Mouse (Mus musculus): ENCODE measurements at regions not wholly inside any gene's neighbourhood (a gene's known extent, or its start where the extent isn't known, plus 50 kb on each side); places are given as distances from the start of the nearest gene placed in this dataset.

DNA sequence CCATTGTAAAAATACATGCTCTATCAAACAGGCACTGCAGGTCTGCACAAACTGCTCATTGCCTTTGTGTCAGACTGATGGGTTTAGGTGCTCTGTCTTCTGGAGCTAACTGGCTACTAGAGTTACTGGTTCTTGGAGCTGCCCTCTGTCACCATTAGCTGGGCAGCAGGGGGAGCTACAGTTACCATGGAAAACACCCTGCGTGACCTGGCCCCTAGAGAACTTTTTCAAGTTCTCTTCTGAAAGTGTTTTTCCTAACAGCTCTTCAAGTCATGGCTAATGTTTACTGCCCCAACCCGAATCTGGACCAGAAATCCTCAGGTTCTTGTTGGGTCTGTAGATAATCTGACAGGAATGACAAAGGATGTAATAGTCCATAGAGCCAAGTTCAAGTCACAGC, 605.9 kb downstream of the Lmo4 start:
- H3K27ac ChIP-seq (replicated peaks; ENCODE audit: low read depth, low read length), result no peak overlapping the region
- H3K36me3 ChIP-seq (replicated peaks; ENCODE audit: control insufficient read depth, insufficient read depth, low read depth, low read length), result no peaks in the 10 kb centered on the region
- H3K4me3 ChIP-seq (ENCODE audit: low read depth, low read length), result no peak overlapping the region
- H3K9me3 ChIP-seq (replicated peaks; ENCODE audit: control insufficient read depth, low read length), result no peaks in the 10 kb centered on the region
- ATAC-seq (replicated peaks; ENCODE audit: insufficient number of reproducible peaks, low FRiP score, low TSS enrichment, low read depth) (no peak), DNase-seq (ENCODE audit: low spot score) (no peak)
- no peaks in the 10 kb centered on the region for H3K4me1 ChIP-seq (ENCODE audit: control insufficient read depth, insufficient read depth, low read length)
- H3K4me2 ChIP-seq (ENCODE audit: low read depth, low read length), result no peak overlapping the region
- no peaks in the 10 kb centered on the region for H3K27me3 ChIP-seq (ENCODE audit: control insufficient read depth, insufficient read depth, low read length)
- WGBS, result 45% methylated on average over 2 of the region's 2 CpGs
- H3K9ac ChIP-seq (replicated peaks; ENCODE audit: low read length), result no peak overlapping the region

DNA sequence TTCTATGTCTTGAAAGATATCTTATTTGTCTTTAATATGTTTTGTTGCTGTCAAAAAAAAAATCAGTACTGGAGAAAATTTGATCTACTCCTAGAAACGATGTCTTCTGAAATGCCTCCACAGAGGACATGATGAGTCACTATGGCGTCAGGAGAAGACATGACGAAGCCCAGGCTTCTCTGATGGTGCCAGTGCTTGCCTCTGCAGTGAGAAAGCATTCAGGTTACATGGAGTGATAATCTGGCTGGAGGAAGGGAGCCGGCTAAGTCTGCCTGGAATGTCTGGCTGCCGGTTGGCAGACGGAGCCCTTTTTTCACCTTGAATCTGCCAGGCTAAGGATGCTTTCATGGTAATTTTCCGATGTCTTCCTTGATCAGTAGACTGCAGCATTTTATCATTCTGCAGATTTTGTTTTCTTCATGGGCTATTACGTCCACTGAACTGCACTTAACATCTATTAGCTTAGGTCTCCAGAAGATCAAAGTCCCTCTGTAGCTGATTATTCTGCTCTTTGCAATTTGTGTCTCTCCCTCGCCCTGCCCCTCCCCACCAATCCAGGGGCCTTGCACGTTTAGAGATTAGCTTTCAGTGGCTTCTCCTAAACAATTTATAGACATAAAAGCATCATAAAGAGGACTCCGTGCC, 607.9 kb downstream of the Lmo4 start:
- H3K4me1 ChIP-seq (ENCODE audit: control insufficient read depth, insufficient read depth, low read length), result no peaks in the 10 kb centered on the region
- ATAC-seq (replicated peaks; ENCODE audit: insufficient number of reproducible peaks, low FRiP score, low TSS enrichment, low read depth), result no peak
- WGBS, result 16% methylated on average over 11 of the region's 11 CpGs
- H3K36me3 ChIP-seq (replicated peaks; ENCODE audit: control insufficient read depth, insufficient read depth, low read depth, low read length), result no peaks in the 10 kb centered on the region
- no peak overlapping the region for H3K4me2 ChIP-seq (ENCODE audit: low read depth, low read length)
- H3K27me3 ChIP-seq (ENCODE audit: control insufficient read depth, insufficient read depth, low read length), result no peaks in the 10 kb centered on the region
- no peak overlapping the region for H3K9ac ChIP-seq (replicated peaks; ENCODE audit: low read length)
- no peak overlapping the region for H3K27ac ChIP-seq (replicated peaks; ENCODE audit: low read depth, low read length)
- peak; percentile 56 for DNase-seq (ENCODE audit: low spot score)
- H3K4me3 ChIP-seq (ENCODE audit: low read depth, low read length), result no peak overlapping the region
- H3K9me3 ChIP-seq (replicated peaks; ENCODE audit: control insufficient read depth, low read length), result no peaks in the 10 kb centered on the region

DNA sequence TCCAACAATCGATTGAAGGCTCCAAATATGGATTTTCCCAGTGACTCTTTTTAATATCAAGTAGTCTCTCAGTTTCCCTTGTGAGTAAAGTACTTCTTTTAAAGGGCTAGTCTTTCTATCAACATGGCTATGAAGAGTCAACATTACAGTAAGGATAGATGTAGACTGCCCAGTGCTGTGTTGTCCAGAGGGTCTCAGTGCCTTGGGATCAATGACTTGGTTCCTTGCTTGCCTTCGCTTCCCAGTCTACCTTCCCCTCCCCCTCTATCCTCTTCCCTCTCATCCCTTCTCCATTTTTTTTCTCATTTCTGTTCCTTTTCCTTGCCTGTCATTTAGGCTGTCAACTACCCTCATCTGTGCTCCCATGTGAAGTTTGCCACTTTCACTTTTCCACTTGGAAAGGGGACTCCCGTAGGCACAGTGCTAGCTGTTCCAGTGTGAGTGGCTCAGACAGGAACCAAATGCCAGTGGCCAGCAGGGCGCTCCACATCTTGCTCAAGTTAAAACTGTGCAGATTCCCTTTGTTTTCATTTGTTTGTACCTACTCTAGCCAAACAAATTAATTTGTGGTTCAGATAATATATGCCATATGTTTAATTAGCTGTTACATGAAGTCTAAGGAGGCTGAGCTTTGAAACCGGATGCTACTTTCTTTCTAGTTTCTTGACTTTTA, 608.9 kb downstream of the Lmo4 start:
- Histone ChIP-seq H3K27me3 (ENCODE audit: control insufficient read depth, insufficient read depth, low read length) (no peaks in the 10 kb centered on the region), H3K9ac (replicated peaks; ENCODE audit: low read length) (no peak overlapping the region), H3K36me3 (replicated peaks; ENCODE audit: control insufficient read depth, insufficient read depth, low read depth, low read length) (no peaks in the 10 kb centered on the region), H3K27ac (replicated peaks; ENCODE audit: low read depth, low read length) (no peak overlapping the region), H3K9me3 (replicated peaks; ENCODE audit: control insufficient read depth, low read length) (no peaks in the 10 kb centered on the region), H3K4me1 (ENCODE audit: control insufficient read depth, insufficient read depth, low read length) (no peaks in the 10 kb centered on the region), H3K4me2 (ENCODE audit: low read depth, low read length) (no peak overlapping the region), H3K4me3 (ENCODE audit: low read depth, low read length) (no peak overlapping the region)
- ATAC-seq (replicated peaks; ENCODE audit: insufficient number of reproducible peaks, low FRiP score, low TSS enrichment, low read depth) (no peak), DNase-seq (ENCODE audit: low spot score) (peak; percentile 67)
- WGBS, result 55% methylated on average over 5 of the region's 5 CpGs

DNA sequence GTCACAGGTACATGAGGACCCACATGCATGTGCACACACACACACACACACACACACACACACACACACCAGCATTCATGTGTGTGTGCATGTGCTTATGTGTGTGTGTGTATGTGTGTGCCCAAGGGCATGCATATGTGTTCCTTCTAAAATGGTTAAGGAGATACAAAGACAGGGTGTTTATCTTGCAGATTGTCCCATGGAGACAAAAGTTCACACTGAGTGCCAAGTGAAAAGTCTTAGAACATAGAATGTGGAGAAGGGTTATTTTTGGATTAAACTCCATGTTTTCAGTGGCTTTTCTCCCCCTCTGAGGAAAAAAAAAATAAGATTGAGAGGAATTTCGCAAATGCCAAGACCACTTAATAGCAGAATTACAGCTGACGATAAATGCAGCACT, 609.9 kb downstream of the Lmo4 start:
- no peak overlapping the region for H3K4me2 ChIP-seq (ENCODE audit: low read depth, low read length)
- DNase-seq (ENCODE audit: low spot score) (no peak), ATAC-seq (replicated peaks; ENCODE audit: insufficient number of reproducible peaks, low FRiP score, low TSS enrichment, low read depth) (no peak)
- no peaks in the 10 kb centered on the region for H3K9me3 ChIP-seq (replicated peaks; ENCODE audit: control insufficient read depth, low read length)
- H3K36me3 ChIP-seq (replicated peaks; ENCODE audit: control insufficient read depth, insufficient read depth, low read depth, low read length), result no peaks in the 10 kb centered on the region
- no peaks in the 10 kb centered on the region for H3K27me3 ChIP-seq (ENCODE audit: control insufficient read depth, insufficient read depth, low read length)
- H3K4me3 ChIP-seq (ENCODE audit: low read depth, low read length), result no peak overlapping the region
- H3K9ac ChIP-seq (replicated peaks; ENCODE audit: low read length), result no peak overlapping the region
- H3K27ac ChIP-seq (replicated peaks; ENCODE audit: low read depth, low read length), result no peak overlapping the region
- no peaks in the 10 kb centered on the region for H3K4me1 ChIP-seq (ENCODE audit: control insufficient read depth, insufficient read depth, low read length)
- WGBS, result 70% methylated on average over 2 of the region's 2 CpGs

DNA sequence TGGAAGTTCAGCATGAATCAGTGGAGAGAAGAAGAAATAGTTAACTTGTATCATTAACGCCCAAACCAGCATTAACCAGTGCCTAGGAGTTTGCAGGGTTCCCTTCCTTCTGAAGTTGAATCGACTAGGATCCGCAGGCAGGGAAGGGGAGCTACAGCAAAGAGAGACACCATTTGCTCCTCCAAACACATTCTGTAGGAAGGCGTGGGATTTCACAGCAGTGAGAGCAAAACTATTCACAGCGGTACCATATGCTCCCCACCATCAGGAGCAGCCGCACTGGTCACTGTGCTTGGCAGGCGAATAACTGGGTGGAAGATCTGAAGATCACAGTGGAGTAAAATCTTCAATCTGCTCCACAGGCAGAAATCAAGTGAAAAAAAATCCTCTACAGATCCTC, 610.3 kb downstream of the Lmo4 start:
- ATAC-seq (replicated peaks; ENCODE audit: insufficient number of reproducible peaks, low FRiP score, low TSS enrichment, low read depth) (no peak), DNase-seq (ENCODE audit: low spot score) (no peak)
- Histone ChIP-seq H3K9me3 (replicated peaks; ENCODE audit: control insufficient read depth, low read length) (no peaks in the 10 kb centered on the region), H3K27ac (replicated peaks; ENCODE audit: low read depth, low read length) (no peak overlapping the region), H3K4me3 (ENCODE audit: low read depth, low read length) (no peak overlapping the region), H3K27me3 (ENCODE audit: control insufficient read depth, insufficient read depth, low read length) (no peaks in the 10 kb centered on the region), H3K9ac (replicated peaks; ENCODE audit: low read length) (no peak overlapping the region), H3K4me2 (ENCODE audit: low read depth, low read length) (no peak overlapping the region), H3K4me1 (ENCODE audit: control insufficient read depth, insufficient read depth, low read length) (no peaks in the 10 kb centered on the region), H3K36me3 (replicated peaks; ENCODE audit: control insufficient read depth, insufficient read depth, low read depth, low read length) (no peaks in the 10 kb centered on the region)
- WGBS, result 89% methylated on average over 7 of the region's 7 CpGs

DNA sequence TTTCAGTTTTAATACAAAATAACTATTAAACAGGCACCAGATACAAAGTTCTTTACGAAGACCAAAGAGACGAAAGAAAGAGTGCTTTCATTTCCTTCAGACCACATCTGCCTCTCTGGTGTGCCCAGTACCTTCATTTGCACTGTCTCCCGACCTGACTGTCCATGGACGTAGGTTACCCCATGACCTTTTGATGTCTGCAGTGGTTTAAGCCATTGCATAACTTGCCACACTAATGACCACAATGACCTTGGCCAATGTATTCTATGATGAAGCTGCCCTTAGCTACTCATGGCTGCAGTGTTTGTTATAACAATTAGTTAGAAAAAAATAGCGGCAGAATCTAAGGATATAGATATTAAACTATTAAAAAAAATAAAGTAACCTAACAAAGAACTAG, 618.4 kb downstream of the Lmo4 start:
- no peak overlapping the region for H3K4me2 ChIP-seq (ENCODE audit: low read depth, low read length)
- WGBS, result 75% methylated on average over 5 of the region's 5 CpGs
- ATAC-seq (replicated peaks; ENCODE audit: insufficient number of reproducible peaks, low FRiP score, low TSS enrichment, low read depth) (no peak), DNase-seq (ENCODE audit: low spot score) (no peak)
- H3K9me3 ChIP-seq (replicated peaks; ENCODE audit: control insufficient read depth, low read length), result no peaks in the 10 kb centered on the region
- no peak overlapping the region for H3K4me3 ChIP-seq (ENCODE audit: low read depth, low read length)
- H3K9ac ChIP-seq (replicated peaks; ENCODE audit: low read length), result no peak overlapping the region
- H3K27ac ChIP-seq (replicated peaks; ENCODE audit: low read depth, low read length), result no peak overlapping the region
- no peaks in the 10 kb centered on the region for H3K27me3 ChIP-seq (ENCODE audit: control insufficient read depth, insufficient read depth, low read length)
- H3K36me3 ChIP-seq (replicated peaks; ENCODE audit: control insufficient read depth, insufficient read depth, low read depth, low read length), result no peaks in the 10 kb centered on the region
- H3K4me1 ChIP-seq (ENCODE audit: control insufficient read depth, insufficient read depth, low read length), result no peaks in the 10 kb centered on the region

DNA sequence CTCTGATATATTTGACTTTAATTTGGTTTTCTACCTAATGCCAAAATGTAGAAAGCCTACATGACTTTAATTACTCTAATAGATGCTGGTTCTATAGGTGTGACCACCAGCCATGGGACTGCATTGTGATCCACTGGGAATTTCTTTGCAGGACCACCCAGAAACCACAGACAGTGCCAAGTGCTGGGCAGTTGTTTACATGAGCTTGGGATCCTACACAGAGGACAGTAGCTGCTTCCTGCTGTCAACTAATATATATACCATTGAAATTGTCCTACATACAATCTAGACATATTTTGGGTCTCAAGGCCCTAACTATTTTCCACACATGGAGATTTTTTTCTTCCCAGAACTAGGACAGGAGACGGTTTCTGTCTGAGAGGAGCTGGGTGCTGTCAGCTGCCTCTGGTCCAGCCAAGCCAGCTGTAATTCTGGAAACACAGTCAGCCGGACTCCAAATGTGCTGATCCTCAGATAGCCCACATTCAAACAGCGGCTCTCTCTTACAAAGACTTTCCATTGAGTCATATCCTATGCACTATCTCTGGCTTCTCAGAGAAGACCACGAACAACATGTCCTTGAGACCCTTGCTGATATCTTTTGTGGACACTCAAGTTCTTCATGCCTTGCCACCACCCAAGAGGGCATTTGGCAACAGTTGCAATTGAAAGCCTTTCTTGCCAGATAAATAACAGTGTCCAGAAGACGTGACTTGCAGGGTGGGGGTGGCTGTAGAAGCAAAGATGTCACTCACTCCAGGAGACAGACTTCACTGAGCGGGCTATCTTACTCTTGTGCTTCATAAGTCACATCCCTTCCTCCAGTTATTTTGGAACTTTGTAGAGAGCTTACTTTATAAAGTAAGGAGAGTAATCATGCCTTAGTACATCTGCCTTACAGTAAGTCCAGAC, 620.1 kb downstream of the Lmo4 start:
- H3K27ac ChIP-seq (replicated peaks; ENCODE audit: low read depth, low read length), result no peak overlapping the region
- ATAC-seq (replicated peaks; ENCODE audit: insufficient number of reproducible peaks, low FRiP score, low TSS enrichment, low read depth), result no peak

More for the DNA sequence above, 620.1 kb downstream of the Lmo4 start:
- H3K4me1 ChIP-seq (ENCODE audit: control insufficient read depth, insufficient read depth, low read length), result no peaks in the 10 kb centered on the region
- H3K9ac ChIP-seq (replicated peaks; ENCODE audit: low read length), result no peak overlapping the region
- no peak overlapping the region for H3K4me2 ChIP-seq (ENCODE audit: low read depth, low read length)
- DNase-seq (ENCODE audit: low spot score), result no peak
- H3K9me3 ChIP-seq (replicated peaks; ENCODE audit: control insufficient read depth, low read length), result no peaks in the 10 kb centered on the region
- 89% methylated on average over 6 of the region's 6 CpGs for WGBS
- H3K36me3 ChIP-seq (replicated peaks; ENCODE audit: control insufficient read depth, insufficient read depth, low read depth, low read length), result no peaks in the 10 kb centered on the region
- H3K4me3 ChIP-seq (ENCODE audit: low read depth, low read length), result no peak overlapping the region
- H3K27me3 ChIP-seq (ENCODE audit: control insufficient read depth, insufficient read depth, low read length), result no peaks in the 10 kb centered on the region

Measured in embryonic facial prominence, embryonic 11.5 days (tissue).